Mouse (Mus musculus) hindbrain, postnatal 0 days (tissue): ENCODE measurements at regions not wholly inside any gene's neighbourhood (a gene's known extent, or its start where the extent isn't known, plus 50 kb on each side); places are given as distances from the start of the nearest gene placed in this dataset.

ENCODE experiments used
- ATAC-seq: fragments of 200-750 bp; cut with Nextera tagmentation; 2 replicates; pipeline ENCODE4 v1.8.0; 2017; ENCODE audit warnings: mild to moderate bottlenecking, moderate TSS enrichment, moderate library complexity
- DNase-seq: peaks from one replicate; pipeline ENCODE4 v3.0.0-alpha.2; 2015; ENCODE audit warnings: low spot score
- H3K27ac ChIP-seq: fragments of 300-500 bp; sonication (generic); 2 replicates; pipeline ENCODE4 v1.5.1; 2014; ENCODE audit warnings: mild to moderate bottlenecking
- H3K27me3 ChIP-seq: fragments of 300-500 bp; sonication (generic); 2 replicates; pipeline ENCODE4 v1.6.1; 2014; ENCODE audit warnings: low read length, mixed read lengths; ENCODE audit not compliant: insufficient read depth
- H3K36me3 ChIP-seq: fragments of 300-500 bp; sonication (generic); 2 replicates; pipeline ENCODE4 v1.6.1; 2014; ENCODE audit warnings: low read length, mixed read lengths; ENCODE audit not compliant: insufficient read depth
- H3K4me1 ChIP-seq: fragments of 300-500 bp; sonication (generic); 2 replicates; pipeline ENCODE4 v1.6.1; 2014; ENCODE audit warnings: antibody characterized with exemption, low read length, mixed read lengths; ENCODE audit not compliant: insufficient read depth
- H3K4me2 ChIP-seq: fragments of 300-500 bp; sonication (generic); 2 replicates; pipeline ENCODE4 v1.6.1; 2014; ENCODE audit warnings: low read depth, mild to moderate bottlenecking, low read length, moderate library complexity, mixed read lengths
- H3K4me3 ChIP-seq: fragments of 300-500 bp; sonication (generic); 2 replicates; pipeline ENCODE4 v1.5.1; 2014; ENCODE audit warnings: low read length
- H3K9ac ChIP-seq: fragments of 300-500 bp; sonication (generic); replicated peaks from 2 replicates; pipeline ENCODE4 v1.6.1; 2014; ENCODE audit warnings: mild to moderate bottlenecking, low read length, moderate library complexity, mixed read lengths
- H3K9me3 ChIP-seq: fragments of 300-500 bp; sonication (generic); 2 replicates; pipeline ENCODE4 v1.6.1; 2016; ENCODE audit warnings: low read length, mixed read lengths
- CTCF ChIP-seq: IDR thresholded peaks from 2 replicates; pipeline ENCODE4 v1.5.1; 2016; ENCODE audit warnings: antibody characterized with exemption, control low read depth, low read depth
- WGBS: fragments of 180-500 bp; shearing (Covaris S2); extraction: QIAGEN DNeasy Blood & Tissue Kit; methylation state at CpG from one replicate; pipeline ENCODE4 v1.1.7; 2014; 5-methylcytosine and 5-hydroxymethylcytosine counted together

GRCm38 (mm10) chr12:50073684-50074083, 575.2 kb downstream of the Prkd1 start:
- no peak overlapping the region for H3K27ac ChIP-seq
- TF ChIP-seq CTCF: no peak
- ATAC-seq (no peak), DNase-seq (no peak)
- 57% methylated on average over 2 of the region's 2 CpGs for WGBS
- H3K4me1 ChIP-seq: no peaks in the 10 kb centered on the region
- no peaks in the 10 kb centered on the region for H3K9me3 ChIP-seq
- H3K9ac ChIP-seq: no peak overlapping the region
- H3K27me3 ChIP-seq: no peaks in the 10 kb centered on the region
- no peak overlapping the region for H3K4me2 ChIP-seq
- H3K36me3 ChIP-seq: no peaks in the 10 kb centered on the region
- H3K4me3 ChIP-seq: no peak overlapping the region

GRCm38 (mm10) chr12:50081157-50081556, 567.7 kb downstream of the Prkd1 start:
- TF ChIP-seq CTCF: no peak
- H3K9me3 ChIP-seq: no peaks in the 10 kb centered on the region
- ATAC-seq: no peak

GRCm38 (mm10) chr12:50081571-50081970, 567.3 kb downstream of the Prkd1 start:
- DNase-seq (no peak), ATAC-seq (no peak)
- no peak for TF ChIP-seq CTCF
- Histone ChIP-seq H3K9me3 (no peaks in the 10 kb centered on the region), H3K36me3 (no peaks in the 10 kb centered on the region), H3K4me1 (no peaks in the 10 kb centered on the region), H3K4me3 (no peak overlapping the region), H3K27ac (no peak overlapping the region), H3K4me2 (no peak overlapping the region), H3K27me3 (no peaks in the 10 kb centered on the region), H3K9ac (no peak overlapping the region)
- WGBS: 77% methylated on average over 1 of the region's 1 CpGs

More at GRCm38 (mm10) chr12:50081157-50081556, 567.7 kb downstream of the Prkd1 start:
- 85% methylated on average over 9 of the region's 9 CpGs for WGBS
- H3K36me3 ChIP-seq: no peaks in the 10 kb centered on the region
- H3K27ac ChIP-seq: no peak overlapping the region
- no peak overlapping the region for H3K9ac ChIP-seq
- H3K4me2 ChIP-seq: no peak overlapping the region
- H3K27me3 ChIP-seq: no peaks in the 10 kb centered on the region
- no peak overlapping the region for H3K4me3 ChIP-seq
- H3K4me1 ChIP-seq: no peaks in the 10 kb centered on the region
- no peak for DNase-seq

GRCm38 (mm10) chr12:50084517-50084916, 564.4 kb downstream of the Prkd1 start:
- Histone ChIP-seq H3K27ac (no peak overlapping the region), H3K4me2 (no peak overlapping the region), H3K9me3 (no peaks in the 10 kb centered on the region), H3K9ac (no peak overlapping the region), H3K4me1 (no peaks in the 10 kb centered on the region), H3K27me3 (no peaks in the 10 kb centered on the region), H3K4me3 (no peak overlapping the region), H3K36me3 (no peaks in the 10 kb centered on the region)
- TF ChIP-seq CTCF: no peak
- WGBS: 69% methylated on average over 3 of the region's 3 CpGs
- DNase-seq (no peak), ATAC-seq (no peak)

GRCm38 (mm10) chr12:50111246-50112044, 537.5 kb downstream of the Prkd1 start:
- no peak for ATAC-seq
- Histone ChIP-seq H3K27ac (no peak overlapping the region), H3K27me3 (no peaks in the 10 kb centered on the region), H3K4me2 (no peak overlapping the region), H3K4me3 (no peak overlapping the region), H3K9me3 (no peaks in the 10 kb centered on the region), H3K36me3 (no peaks in the 10 kb centered on the region), H3K9ac (no peak overlapping the region), H3K4me1 (no peaks in the 10 kb centered on the region)
- WGBS: 84% methylated on average over 9 of the region's 9 CpGs
- no peak for DNase-seq
- TF ChIP-seq CTCF: no peak

- H3K27me3 ChIP-seq: no peaks in the 10 kb centered on the region
- H3K9ac ChIP-seq: no peak overlapping the region
- 81% methylated on average over 7 of the region's 7 CpGs for WGBS
- no peaks in the 10 kb centered on the region for H3K36me3 ChIP-seq
- no peaks in the 10 kb centered on the region for H3K9me3 ChIP-seq
- no peak overlapping the region for H3K27ac ChIP-seq
- ATAC-seq: no peak
- TF ChIP-seq CTCF: no peak
- H3K4me3 ChIP-seq: no peak overlapping the region
- DNase-seq: no peak
- H3K4me2 ChIP-seq: no peak overlapping the region
- H3K4me1 ChIP-seq: no peaks in the 10 kb centered on the region
These were observed 536.8 kb downstream of the Prkd1 start for GRCm38 (mm10) chr12:50112081-50112491.

- no peaks in the 10 kb centered on the region for H3K27me3 ChIP-seq
- DNase-seq (no peak), ATAC-seq (no peak)
- H3K9me3 ChIP-seq: no peaks in the 10 kb centered on the region
- 60% methylated on average over 2 of the region's 2 CpGs for WGBS
- H3K4me1 ChIP-seq: no peaks in the 10 kb centered on the region
- H3K4me3 ChIP-seq: no peak overlapping the region
- H3K27ac ChIP-seq: no peak overlapping the region
- H3K36me3 ChIP-seq: no peaks in the 10 kb centered on the region
- TF ChIP-seq CTCF: no peak
- H3K4me2 ChIP-seq: no peak overlapping the region
- H3K9ac ChIP-seq: no peak overlapping the region
These were observed 533.0 kb downstream of the Prkd1 start for GRCm38 (mm10) chr12:50115855-50116254.
